Mouse (Mus musculus) cerebellum, adult 2 months (tissue): ENCODE data around the gene Nr2c2.

Experiments used
- CTCF ChIP-seq: fragments of 200-500 bp; IDR thresholded peaks from 2 replicates; pipeline ENCODE4 v1.5.1; 2011; ENCODE audit warnings: low read depth, mild to moderate bottlenecking, control low read depth, low read length, moderate library complexity, borderline replicate concordance; ENCODE audit not compliant: insufficient read depth
- POLR2A ChIP-seq: fragments of 200-500 bp; IDR thresholded peaks from 2 replicates; pipeline ENCODE4 v1.6.1; 2011; ENCODE audit warnings: low read length, control low read depth, borderline replicate concordance; ENCODE audit not compliant: insufficient read depth

GRCm38 (mm10) chr6:92084932-92085331 lies 6.3 kb upstream of the Nr2c2 start:
- TF ChIP-seq CTCF (no peak), POLR2A (no peak)
